Mouse (Mus musculus) cerebellum, adult 2 months (tissue): ENCODE data around the gene Timp4.

Source experiments
- CTCF ChIP-seq: fragments of 200-500 bp; IDR thresholded peaks from 2 replicates; pipeline ENCODE4 v1.5.1; 2011; ENCODE audit warnings: low read depth, mild to moderate bottlenecking, control low read depth, low read length, moderate library complexity, borderline replicate concordance; ENCODE audit not compliant: insufficient read depth
- POLR2A ChIP-seq: fragments of 200-500 bp; IDR thresholded peaks from 2 replicates; pipeline ENCODE4 v1.6.1; 2011; ENCODE audit warnings: low read length, control low read depth, borderline replicate concordance; ENCODE audit not compliant: insufficient read depth

DNA sequence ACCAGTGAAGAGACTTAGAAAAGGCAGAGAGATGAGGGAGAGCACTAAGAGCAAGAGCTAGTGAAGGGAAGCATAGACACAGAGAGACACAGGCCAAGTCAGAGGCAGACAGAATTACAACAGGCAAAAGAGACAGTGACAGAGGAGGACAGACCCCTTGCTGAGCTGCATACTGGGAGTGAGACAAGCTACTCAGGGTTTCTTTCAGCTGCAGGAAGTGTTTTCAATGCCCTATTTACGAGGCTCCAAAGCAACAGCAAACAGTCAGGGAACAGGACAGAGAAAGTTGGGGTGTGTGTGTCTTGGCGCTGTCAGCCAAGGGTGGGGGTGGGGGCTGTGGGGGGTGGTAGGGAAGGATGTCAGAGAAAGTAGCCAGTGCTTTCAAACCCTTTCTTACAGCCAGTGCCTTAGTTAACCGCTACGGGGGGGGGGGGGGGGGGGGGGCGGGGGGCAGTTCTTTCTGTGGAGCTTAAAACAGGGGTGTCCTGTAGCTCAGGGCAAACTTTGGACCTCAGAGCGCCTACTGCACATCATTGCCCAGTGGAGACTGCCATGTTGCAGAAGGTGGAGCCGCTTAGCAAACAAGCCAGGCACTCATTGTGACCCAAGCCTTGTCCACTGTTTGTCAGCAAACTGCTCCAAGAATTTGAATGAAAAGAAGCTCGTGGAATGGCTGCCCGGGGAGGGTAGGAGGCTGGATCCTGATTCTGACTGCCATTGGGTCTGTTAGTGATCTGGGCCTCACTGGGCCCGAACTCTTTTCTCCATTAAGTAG is at the start of gene Timp4:
- TF ChIP-seq POLR2A (no peak), CTCF (no peak)
